Mouse (Mus musculus): ENCODE measurements around the gene Ctnna3.
"Not testable (repeated sequence)": the region's sequence is repeated elsewhere in the genome, so short reads cannot be mapped to it uniquely, and the experiment has no call there.

The Ctnna3 gene

GRCm38 (mm10) chr10:63429785-63430305, at the start of gene Ctnna3:
Gene Ctnna3, plus strand, starts transcription at chr10:63430098.
- peak; percentile 90 for DNase-seq (ENCODE audit: low spot score)

GRCm38 (mm10) chr10:63381498-63382280, 48.2 kb upstream of the Ctnna3 start, which contains the start of gene Sirt1:
Gene Sirt1, minus strand, starts transcription at chr10:63381704.
- DNase-seq (ENCODE audit: low spot score): peak; percentile 20

GRCm38 (mm10) chr10:63382372-63383279, 47.3 kb upstream of the Ctnna3 start, which contains the start of gene Dnajc12:
Gene Dnajc12, plus strand, starts transcription at chr10:63382443.
- DNase-seq (ENCODE audit: low spot score): peak; percentile 98

- not testable (repeated sequence) for DNase-seq (ENCODE audit: low spot score)
These were observed 44.0 kb upstream of the Ctnna3 start for GRCm38 (mm10) chr10:63385897-63386296.

- peak; percentile 85 for DNase-seq (ENCODE audit: low spot score)
These were observed 43.5 kb upstream of the Ctnna3 start for GRCm38 (mm10) chr10:63386444-63386843.

GRCm38 (mm10) chr10:63386991-63387390, 42.9 kb upstream of the Ctnna3 start:
- peak; percentile 39 for DNase-seq (ENCODE audit: low spot score)

GRCm38 (mm10) chr10:63388948-63389347, 41.0 kb upstream of the Ctnna3 start:
- DNase-seq (ENCODE audit: low spot score): peak; percentile 69

- DNase-seq (ENCODE audit: low spot score): no peak
These were observed 32.9 kb upstream of the Ctnna3 start for GRCm38 (mm10) chr10:63396963-63397362.

- DNase-seq (ENCODE audit: low spot score): no peak
These were observed 27.0 kb upstream of the Ctnna3 start for GRCm38 (mm10) chr10:63402731-63403504.

GRCm38 (mm10) chr10:63403636-63404035, 26.3 kb upstream of the Ctnna3 start:
- DNase-seq (ENCODE audit: low spot score): no peak

GRCm38 (mm10) chr10:63410162-63410956, 19.5 kb upstream of the Ctnna3 start:
- peak; percentile 18 for DNase-seq (ENCODE audit: low spot score)

- not testable (repeated sequence) for DNase-seq (ENCODE audit: low spot score)
These were observed 18.2 kb upstream of the Ctnna3 start for GRCm38 (mm10) chr10:63411674-63412073.

- DNase-seq (ENCODE audit: low spot score): no peak
These were observed 17.1 kb upstream of the Ctnna3 start for GRCm38 (mm10) chr10:63412756-63413155.

- DNase-seq (ENCODE audit: low spot score): no peak
These were observed 14.6 kb upstream of the Ctnna3 start for GRCm38 (mm10) chr10:63415287-63415686.

- DNase-seq (ENCODE audit: low spot score): no peak
These were observed 14.0 kb upstream of the Ctnna3 start for GRCm38 (mm10) chr10:63415850-63416249.

- no peak for DNase-seq (ENCODE audit: low spot score)
These were observed 12.8 kb upstream of the Ctnna3 start for GRCm38 (mm10) chr10:63417061-63417460.

- DNase-seq (ENCODE audit: low spot score): peak; percentile 48
These were observed 7.9 kb upstream of the Ctnna3 start, which contains the start of gene Gm7075 for GRCm38 (mm10) chr10:63421739-63422735. Gene Gm7075, minus strand, starts transcription at chr10:63421789.

GRCm38 (mm10) chr10:63422736-63422992, 7.2 kb upstream of the Ctnna3 start:
- peak; percentile 39 for DNase-seq (ENCODE audit: low spot score)

- no peak for DNase-seq (ENCODE audit: low spot score)
These were observed 6.1 kb upstream of the Ctnna3 start for GRCm38 (mm10) chr10:63423591-63424474.

Measured in retina, embryonic 14.5 days (tissue).